Mouse (Mus musculus) urinary bladder, postnatal 0 days (tissue): Measurements from ENCODE around the gene Olfr1495. TPM values are rescaled to one million over a fixed set of nuclear protein-coding genes. Genes with fewer than 3 reads are reported as not detected.

Experiments
- polyA plus RNA-seq: library from polyadenylated mRNA; unstranded; fragments of >200 nt; fragmentation: Nextera tagmentation; extraction: Ambion mirVana; gene quantifications from 2 replicates; pipeline ENCODE4 v1.2.1, GENCODE M21; 2015

Olfr1495 gene
- polyA plus RNA-seq = not detected in 2 replicates

GRCm38 (mm10) chr19:13764306-13764705 lies at the start of gene Olfr1495:
TSS of gene Olfr1495 (plus strand) at chr19:13764606.

DNA sequence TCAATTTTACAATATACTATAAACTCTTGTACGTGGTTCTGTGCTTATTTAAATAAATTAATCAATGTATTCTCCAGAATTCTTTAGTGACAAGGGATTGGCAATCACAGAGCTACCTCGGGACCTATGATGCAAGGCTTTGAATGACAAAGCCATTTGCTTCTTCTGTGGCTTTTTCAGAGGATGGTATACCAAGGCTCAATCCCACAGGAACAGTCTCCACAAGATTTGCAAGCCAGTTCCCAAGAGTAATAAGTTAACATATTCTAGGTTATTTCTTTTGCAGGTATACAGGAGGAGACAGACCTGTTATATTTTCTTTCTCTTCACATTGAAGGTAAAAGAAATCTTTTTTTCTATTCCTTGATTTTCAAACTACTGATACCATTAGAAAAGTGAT lies 41.4 kb upstream of the Olfr1495 start, which contains the start of gene Olfr1493-ps1:
Olfr1493-ps1 (plus strand) TSS at position 301 of the 400 bp plus-strand sequence.

GRCm38 (mm10) chr19:13739428-13739827 lies 25.0 kb upstream of the Olfr1495 start, which contains the start of gene Olfr1494:
TSS of gene Olfr1494 (plus strand) at chr19:13739728.

DNA sequence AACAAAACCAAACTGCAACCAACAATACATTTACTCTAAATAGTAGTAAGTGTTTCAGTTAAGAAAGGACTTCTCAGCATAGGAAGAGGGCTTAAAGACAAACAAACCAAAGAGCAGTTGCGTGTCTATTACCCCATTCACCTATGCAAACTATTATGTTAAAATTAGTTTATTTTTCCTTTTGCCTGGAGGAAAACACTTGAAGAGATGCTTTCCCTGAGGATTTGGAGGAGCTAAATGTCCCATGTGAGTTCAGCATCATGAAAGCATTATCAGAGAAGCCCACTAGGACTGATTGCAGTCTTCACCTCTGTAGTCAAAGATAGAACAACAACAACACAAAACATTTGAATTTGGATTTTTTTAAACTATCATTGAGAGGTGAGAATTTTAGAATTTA lies 13.2 kb downstream of the Olfr1495 start, which contains the start of gene Olfr1496:
Olfr1496 (plus strand) TSS at position 301 of the 400 bp plus-strand sequence.

DNA sequence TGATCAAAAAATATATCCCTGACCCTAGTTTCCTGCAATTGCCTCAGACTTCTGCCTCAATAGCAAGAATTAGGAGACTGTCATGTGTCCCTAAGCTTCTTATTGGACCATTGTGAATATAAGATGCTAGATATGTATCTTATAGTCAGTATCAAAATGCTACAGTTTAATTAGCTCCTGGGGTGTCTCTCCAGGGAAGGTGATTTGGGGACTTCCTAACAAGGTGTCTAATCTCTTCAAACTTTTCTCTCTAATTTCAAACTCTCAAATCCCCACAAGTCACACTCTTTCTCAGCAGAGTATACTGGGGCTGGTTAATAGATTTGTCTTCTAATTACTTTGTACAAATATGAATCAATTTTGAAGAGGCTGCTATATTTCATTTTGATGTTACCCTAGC lies 33.7 kb downstream of the Olfr1495 start, which contains the start of gene Olfr1497:
Olfr1497 (minus strand) TSS at position 101 of the 400 bp plus-strand sequence.

DNA sequence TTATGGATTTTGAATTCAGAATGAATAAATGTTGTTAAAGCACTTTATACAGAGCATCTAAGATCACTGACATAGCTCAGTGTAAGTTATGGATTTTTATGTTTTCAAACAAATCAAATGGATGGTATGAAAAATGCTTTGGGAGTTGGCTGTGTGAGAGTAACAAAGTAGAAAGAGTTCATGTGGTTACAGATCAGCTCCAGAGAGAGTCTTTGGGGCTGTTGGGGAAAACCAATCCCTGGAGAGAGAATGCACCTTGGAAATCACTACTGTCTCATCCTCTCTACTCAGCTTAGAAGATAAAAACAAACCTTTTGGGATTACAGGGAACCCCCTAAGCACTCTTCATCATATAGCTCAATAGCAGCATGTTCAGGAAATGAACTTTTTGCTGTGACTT lies 54.9 kb downstream of the Olfr1495 start, which contains the start of gene Olfr1499:
Olfr1499 (minus strand) TSS at position 101 of the 400 bp plus-strand sequence.

Other genes with a start within 250 kb of the Olfr1495 start
- not detected in 2 replicates for gene Olfr1480, start 236.7 kb upstream of the Olfr1495 start, polyA plus RNA-seq
- gene Olfr1484, start 181.1 kb upstream of the Olfr1495 start, polyA plus RNA-seq = not detected in 2 replicates
- not detected in 2 replicates for gene Olfr1487, start 147.2 kb upstream of the Olfr1495 start, polyA plus RNA-seq
- not detected in 2 replicates for gene Olfr1489, start 133.0 kb upstream of the Olfr1495 start, polyA plus RNA-seq
- gene Olfr1490, start 113.5 kb upstream of the Olfr1495 start, polyA plus RNA-seq = not detected in 2 replicates
- gene Olfr1491, start 67.3 kb upstream of the Olfr1495 start, polyA plus RNA-seq = not detected in 2 replicates
- gene Olfr1493-ps1, start 41.3 kb upstream of the Olfr1495 start, polyA plus RNA-seq = not detected in 2 replicates
- gene Olfr1494, start 24.9 kb upstream of the Olfr1495 start, polyA plus RNA-seq = not detected in 2 replicates
- not detected in 2 replicates for gene Olfr1496, start 13.3 kb downstream of the Olfr1495 start, polyA plus RNA-seq
- gene Olfr1497, start 33.6 kb downstream of the Olfr1495 start, polyA plus RNA-seq = not detected in 2 replicates
- gene Olfr1499, start 54.8 kb downstream of the Olfr1495 start, polyA plus RNA-seq = not detected in 2 replicates
- gene Olfr1500, start 65.9 kb downstream of the Olfr1495 start, polyA plus RNA-seq = not detected in 2 replicates
- not detected in 2 replicates for gene Olfr1501, start 86.1 kb downstream of the Olfr1495 start, polyA plus RNA-seq
- gene Olfr1502, start 97.2 kb downstream of the Olfr1495 start, polyA plus RNA-seq = not detected in 2 replicates
- not detected in 2 replicates for gene Olfr1504, start 133.3 kb downstream of the Olfr1495 start, polyA plus RNA-seq
- gene Olfr1505, start 148.9 kb downstream of the Olfr1495 start, polyA plus RNA-seq = not detected in 2 replicates